Mouse (Mus musculus): Measurements from ENCODE around the gene Ssx9. TPM values are rescaled to one million over a fixed set of nuclear protein-coding genes. Genes with fewer than 3 reads are reported as not detected.
"Not testable (repeated sequence)": the region's sequence is repeated elsewhere in the genome, so short reads cannot be mapped to it uniquely, and the experiment has no call there.

Ssx9 gene
- total RNA-seq (2014; fragmentation: Nextera tagmentation) (not detected in 2 replicates), total RNA-seq (2017) (not detected in 2 replicates), polyA plus RNA-seq (2012) (not detected in 2 replicates)

GRCm38 (mm10) chrX:8748132-8748531 is at the start of gene Ssx9:
Ssx9 (plus strand) TSS chrX:8748432.
- ATAC-seq (ENCODE audit: extremely low read depth, insufficient number of reproducible peaks, low FRiP score, poor library complexity, severe bottlenecking); H3K36me3 ChIP-seq (replicated peaks); H3K4me3 ChIP-seq (ENCODE audit: low read depth, low read length); DNase-seq (ENCODE audit: low spot score); H3K4me1 ChIP-seq (ENCODE audit: insufficient read depth, low read depth, low read length); H3K9me3 ChIP-seq (replicated peaks); H3K27me3 ChIP-seq (ENCODE audit: insufficient read depth, low read length): not testable (repeated sequence)

GRCm38 (mm10) chrX:8732907-8733306 is 15.3 kb upstream of the Ssx9 start:
- no peak for ATAC-seq (ENCODE audit: extremely low read depth, insufficient number of reproducible peaks, low FRiP score, poor library complexity, severe bottlenecking)
- Histone ChIP-seq H3K4me1 (ENCODE audit: insufficient read depth, low read depth, low read length) (no peaks in the 10 kb centered on the region), H3K36me3 (replicated peaks) (no peaks in the 10 kb centered on the region), H3K4me3 (ENCODE audit: low read depth, low read length) (no peak overlapping the region), H3K9me3 (replicated peaks) (no peaks in the 10 kb centered on the region), H3K27me3 (ENCODE audit: insufficient read depth, low read length) (no peaks in the 10 kb centered on the region)
- DNase-seq (ENCODE audit: low spot score), result peak; percentile 1
- peak; percentile 17; the same call in 1 of the 2 replicates for TF ChIP-seq CTCF (IDR thresholded peaks at IDR 0.05; ENCODE audit: low read depth, low read length)
- TF ChIP-seq GATA1 (IDR thresholded peaks at IDR 0.05; ENCODE audit: borderline replicate concordance, low read length), result no peak
- no peak for TF ChIP-seq TAL1 (conservative IDR thresholded peaks at IDR 0.05; ENCODE audit: low read depth, low read length)

- not testable (repeated sequence) for H3K4me1 ChIP-seq (ENCODE audit: insufficient read depth, low read depth, low read length); H3K27me3 ChIP-seq (ENCODE audit: insufficient read depth, low read length); ATAC-seq (ENCODE audit: extremely low read depth, insufficient number of reproducible peaks, low FRiP score, poor library complexity, severe bottlenecking); H3K4me3 ChIP-seq (ENCODE audit: low read depth, low read length); DNase-seq (ENCODE audit: low spot score); H3K9me3 ChIP-seq (replicated peaks); H3K36me3 ChIP-seq (replicated peaks)
Observed at GRCm38 (mm10) chrX:8803391-8803790, 55.2 kb downstream of the Ssx9 start, which contains the start of gene Ssxb5. Ssxb5 (plus strand) TSS chrX:8803691.

Other genes starting within 250 kb of the Ssx9 start
- not detected in 2 replicates for gene Gm14459, start 223.5 kb upstream of the Ssx9 start, total RNA-seq (2014; fragmentation: Nextera tagmentation)
- gene Gm14459, start 223.5 kb upstream of the Ssx9 start, total RNA-seq (2017), result not detected in 2 replicates
- not detected in 2 replicates for gene Gm14459, start 223.5 kb upstream of the Ssx9 start, polyA plus RNA-seq (2012)
- not detected in 2 replicates for gene Ssxb6, start 200.2 kb upstream of the Ssx9 start, total RNA-seq (2014; fragmentation: Nextera tagmentation)
- gene Ssxb6, start 200.2 kb upstream of the Ssx9 start, total RNA-seq (2017), result not detected in 2 replicates
- not detected in 2 replicates for gene Ssxb6, start 200.2 kb upstream of the Ssx9 start, polyA plus RNA-seq (2012)
- not detected in 2 replicates for gene Ssxb3, start 156.6 kb upstream of the Ssx9 start, total RNA-seq (2014; fragmentation: Nextera tagmentation)
- not detected in 2 replicates for gene Ssxb3, start 156.6 kb upstream of the Ssx9 start, total RNA-seq (2017)
- gene Ssxb3, start 156.6 kb upstream of the Ssx9 start, polyA plus RNA-seq (2012), result not detected in 2 replicates
- gene Ssxb8, start 57.6 kb upstream of the Ssx9 start, total RNA-seq (2014; fragmentation: Nextera tagmentation), result 3.5 TPM in 1 of 2 replicates, not detected in the other
- gene Ssxb8, start 57.6 kb upstream of the Ssx9 start, total RNA-seq (2017), result not detected in 2 replicates
- gene Ssxb8, start 57.6 kb upstream of the Ssx9 start, polyA plus RNA-seq (2012), result not detected in 2 replicates
- gene Ssxb5, start 55.3 kb downstream of the Ssx9 start, total RNA-seq (2014; fragmentation: Nextera tagmentation), result not detected in 2 replicates
- gene Ssxb5, start 55.3 kb downstream of the Ssx9 start, total RNA-seq (2017), result not detected in 2 replicates
- gene Ssxb5, start 55.3 kb downstream of the Ssx9 start, polyA plus RNA-seq (2012), result not detected in 2 replicates
- gene Gm6592, start 95.6 kb downstream of the Ssx9 start, total RNA-seq (2014; fragmentation: Nextera tagmentation), result not detected in 2 replicates
- not detected in 2 replicates for gene Gm6592, start 95.6 kb downstream of the Ssx9 start, total RNA-seq (2017)
- not detected in 2 replicates for gene Gm6592, start 95.6 kb downstream of the Ssx9 start, polyA plus RNA-seq (2012)
- 95.6 and 101 TPM in 2 replicates for gene Gm5751, start 125.8 kb downstream of the Ssx9 start, total RNA-seq (2014; fragmentation: Nextera tagmentation)
- 39.6 and 40.8 TPM in 2 replicates for gene Gm5751, start 125.8 kb downstream of the Ssx9 start, total RNA-seq (2017)
- gene Gm5751, start 125.8 kb downstream of the Ssx9 start, polyA plus RNA-seq (2012), result 0.19 and 1.2 TPM in 2 replicates
- 0.39 and 1.2 TPM in 2 replicates for gene B630019K06Rik, start 143.9 kb downstream of the Ssx9 start, total RNA-seq (2014; fragmentation: Nextera tagmentation)
- gene B630019K06Rik, start 143.9 kb downstream of the Ssx9 start, total RNA-seq (2017), result 0.11 and 0.12 TPM in 2 replicates
- 0.15 TPM in 2 replicates for gene B630019K06Rik, start 143.9 kb downstream of the Ssx9 start, polyA plus RNA-seq (2012)
- not detected in 2 replicates for gene Fthl17b, start 214.5 kb downstream of the Ssx9 start, total RNA-seq (2014; fragmentation: Nextera tagmentation)
- not detected in 2 replicates for gene Fthl17b, start 214.5 kb downstream of the Ssx9 start, total RNA-seq (2017)
- gene Fthl17b, start 214.5 kb downstream of the Ssx9 start, polyA plus RNA-seq (2012), result not detected in 2 replicates
- not detected in 2 replicates for gene Fthl17c, start 228.1 kb downstream of the Ssx9 start, total RNA-seq (2014; fragmentation: Nextera tagmentation)
- gene Fthl17c, start 228.1 kb downstream of the Ssx9 start, total RNA-seq (2017), result not detected in 2 replicates
- gene Fthl17c, start 228.1 kb downstream of the Ssx9 start, polyA plus RNA-seq (2012), result not detected in 2 replicates
- not detected in 2 replicates for gene Fthl17d, start 238.3 kb downstream of the Ssx9 start, total RNA-seq (2014; fragmentation: Nextera tagmentation)
- gene Fthl17d, start 238.3 kb downstream of the Ssx9 start, total RNA-seq (2017), result not detected in 2 replicates
- not detected in 2 replicates for gene Fthl17d, start 238.3 kb downstream of the Ssx9 start, polyA plus RNA-seq (2012)

All from G1E (cell line).